Mouse (Mus musculus): Measurements from ENCODE around the gene Dcst2. TPM values are rescaled to one million over a fixed set of nuclear protein-coding genes. Genes with fewer than 3 reads are reported as not detected.

Dcst2 gene
- polyA plus RNA-seq, 1 experiment from 2014 or later = not detected

DNA sequence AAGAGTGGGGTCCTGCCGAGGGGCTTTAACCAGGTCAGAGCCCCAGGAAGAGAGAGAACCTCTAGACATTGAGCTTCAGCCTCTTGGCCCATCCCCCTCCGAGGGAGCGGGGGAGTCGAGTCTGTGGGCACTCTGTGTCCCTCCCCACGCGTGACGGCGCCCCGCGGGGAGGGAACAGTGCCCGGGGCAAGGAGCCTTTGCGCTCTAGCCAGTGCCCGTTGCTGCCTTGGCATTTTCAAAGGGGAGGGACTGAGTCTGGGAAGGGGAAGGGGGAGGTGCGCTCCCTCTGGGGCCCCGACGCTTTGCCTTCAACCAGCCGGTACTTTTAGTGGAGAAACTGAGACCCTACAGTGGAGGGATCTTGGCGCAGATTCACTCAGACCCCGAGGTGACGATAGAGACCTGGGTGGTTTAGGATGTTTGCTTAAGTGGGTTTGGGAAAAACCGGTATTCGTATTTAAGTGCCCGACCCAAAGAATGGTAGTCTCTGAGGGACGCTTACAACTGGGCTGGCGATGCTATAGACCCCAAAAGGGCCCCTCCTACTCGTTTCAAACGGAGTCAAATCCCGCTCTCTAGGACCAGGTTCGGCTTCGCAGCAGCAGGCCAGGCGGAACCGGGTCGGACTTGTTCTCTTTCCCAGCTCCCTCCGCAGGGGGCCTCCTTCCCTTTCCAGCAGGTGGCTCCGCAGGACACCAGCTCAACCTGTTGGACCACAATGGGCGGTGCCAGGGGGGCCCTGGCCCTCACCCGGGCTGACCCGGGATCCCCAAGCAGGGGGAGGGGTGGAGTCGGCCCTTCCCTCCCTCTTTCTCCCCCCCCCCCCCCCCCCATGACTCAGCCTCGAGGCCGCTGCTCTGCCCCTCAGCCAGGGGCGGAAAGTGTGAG is 32.5 kb downstream of the Dcst2 start, which contains the start of gene Zbtb7b:
TSS of gene Zbtb7b (minus strand) at position 771 of the 888 bp plus-strand sequence.
- Histone ChIP-seq H3K4me3 (ENCODE audit: low read length) (peak within 1 kb of the TSS; percentile 77), H3K9ac (ENCODE audit: low read length) (peak within 1 kb of the TSS; percentile 78), H3K27ac (ENCODE audit: low read length) (peak within 1 kb of the TSS; percentile 97), H3K4me1 (ENCODE audit: control insufficient read depth, insufficient read depth, low read length) (peaks cover 28% of the 10 kb centered on the region), H3K9me3 (replicated peaks; ENCODE audit: control insufficient read depth, low read length) (no peaks in the 10 kb centered on the region), H3K27me3 (ENCODE audit: control insufficient read depth, insufficient read depth, low read length) (no peaks in the 10 kb centered on the region), H3K36me3 (ENCODE audit: control insufficient read depth, insufficient read depth) (no peaks in the 10 kb centered on the region), H3K4me2 (ENCODE audit: low read depth, low read length) (peak within 1 kb of the TSS; percentile 90)
- WGBS = under 1% methylated on average over 40 of the region's 42 CpGs
- peak; percentile 61 for ATAC-seq (replicated peaks; ENCODE audit: extremely low read depth, insufficient read depth, low FRiP score)

DNA sequence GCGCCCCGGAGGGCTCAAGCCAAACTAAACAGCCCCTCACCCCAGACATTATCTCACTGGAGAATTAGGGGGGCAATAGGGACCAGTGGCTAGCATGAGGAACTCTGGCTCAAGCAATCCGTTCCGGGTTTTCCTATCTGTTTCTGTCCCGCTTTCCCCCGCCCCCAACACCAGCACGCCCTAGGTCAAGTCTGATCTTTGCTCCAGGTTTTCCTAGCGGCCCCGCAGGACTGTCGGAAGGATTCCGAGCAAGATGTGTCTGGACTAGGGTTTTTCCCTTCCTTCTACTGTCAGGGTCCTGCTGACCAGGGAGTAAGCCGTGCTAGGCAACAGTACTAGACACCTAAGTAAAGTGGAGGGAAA is 33.1 kb downstream of the Dcst2 start:
- WGBS = under 1% methylated on average over 11 of the region's 12 CpGs
- Histone ChIP-seq H3K4me2 (ENCODE audit: low read depth, low read length) (peak overlapping the region; percentile 90), H3K4me3 (ENCODE audit: low read length) (peak overlapping the region; percentile 77), H3K9ac (ENCODE audit: low read length) (peak overlapping the region; percentile 78), H3K27me3 (ENCODE audit: control insufficient read depth, insufficient read depth, low read length) (no peaks in the 10 kb centered on the region), H3K36me3 (ENCODE audit: control insufficient read depth, insufficient read depth) (no peaks in the 10 kb centered on the region), H3K27ac (ENCODE audit: low read length) (peak overlapping the region; percentile 97), H3K9me3 (replicated peaks; ENCODE audit: control insufficient read depth, low read length) (no peaks in the 10 kb centered on the region), H3K4me1 (ENCODE audit: control insufficient read depth, insufficient read depth, low read length) (peaks cover 28% of the 10 kb centered on the region)
- ATAC-seq (replicated peaks; ENCODE audit: extremely low read depth, insufficient read depth, low FRiP score) = peak; percentile 6

- H3K36me3 ChIP-seq (ENCODE audit: control insufficient read depth, insufficient read depth) = no peaks in the 10 kb centered on the region
- H3K27me3 ChIP-seq (ENCODE audit: control insufficient read depth, insufficient read depth, low read length) = no peaks in the 10 kb centered on the region
- no peaks in the 10 kb centered on the region for H3K9me3 ChIP-seq (replicated peaks; ENCODE audit: control insufficient read depth, low read length)
- H3K4me3 ChIP-seq (ENCODE audit: low read length) = peak overlapping the region; percentile 77
- peak overlapping the region; percentile 97 for H3K27ac ChIP-seq (ENCODE audit: low read length)
- WGBS = 5% methylated on average over 10 of the region's 10 CpGs
- H3K9ac ChIP-seq (ENCODE audit: low read length) = peak overlapping the region; percentile 78
- peak overlapping the region; percentile 90 for H3K4me2 ChIP-seq (ENCODE audit: low read depth, low read length)
- ATAC-seq (replicated peaks; ENCODE audit: extremely low read depth, insufficient read depth, low FRiP score) = no peak
- peaks cover 24% of the 10 kb centered on the region for H3K4me1 ChIP-seq (ENCODE audit: control insufficient read depth, insufficient read depth, low read length)
Measured at GRCm38 (mm10) chr3:89395419-89395805, 33.6 kb downstream of the Dcst2 start.

- H3K9ac ChIP-seq (ENCODE audit: low read length) = peak overlapping the region; percentile 74
- H3K9me3 ChIP-seq (replicated peaks; ENCODE audit: control insufficient read depth, low read length) = no peaks in the 10 kb centered on the region
- H3K4me1 ChIP-seq (ENCODE audit: control insufficient read depth, insufficient read depth, low read length) = peaks cover 18% of the 10 kb centered on the region
- no peaks in the 10 kb centered on the region for H3K36me3 ChIP-seq (ENCODE audit: control insufficient read depth, insufficient read depth)
- peak overlapping the region; percentile 97 for H3K27ac ChIP-seq (ENCODE audit: low read length)
- no peaks in the 10 kb centered on the region for H3K27me3 ChIP-seq (ENCODE audit: control insufficient read depth, insufficient read depth, low read length)
- no peak for ATAC-seq (replicated peaks; ENCODE audit: extremely low read depth, insufficient read depth, low FRiP score)
- peak overlapping the region; percentile 90 for H3K4me2 ChIP-seq (ENCODE audit: low read depth, low read length)
- peak overlapping the region; percentile 77 for H3K4me3 ChIP-seq (ENCODE audit: low read length)
- under 1% methylated on average over 44 of the region's 44 CpGs for WGBS
Measured at GRCm38 (mm10) chr3:89395806-89396653, 34.3 kb downstream of the Dcst2 start.

GRCm38 (mm10) chr3:89396654-89397005 is 34.9 kb downstream of the Dcst2 start:
- 0% methylated on average over 4 of the region's 4 CpGs for WGBS
- Histone ChIP-seq H3K4me3 (ENCODE audit: low read length) (peak overlapping the region; percentile 77), H3K9me3 (replicated peaks; ENCODE audit: control insufficient read depth, low read length) (no peaks in the 10 kb centered on the region), H3K36me3 (ENCODE audit: control insufficient read depth, insufficient read depth) (no peaks in the 10 kb centered on the region), H3K4me1 (ENCODE audit: control insufficient read depth, insufficient read depth, low read length) (peaks cover 15% of the 10 kb centered on the region), H3K9ac (ENCODE audit: low read length) (peak overlapping the region; percentile 74), H3K27ac (ENCODE audit: low read length) (peak overlapping the region; percentile 97), H3K4me2 (ENCODE audit: low read depth, low read length) (peak overlapping the region; percentile 90), H3K27me3 (ENCODE audit: control insufficient read depth, insufficient read depth, low read length) (no peaks in the 10 kb centered on the region)
- no peak for ATAC-seq (replicated peaks; ENCODE audit: extremely low read depth, insufficient read depth, low FRiP score)

- Histone ChIP-seq H3K27me3 (ENCODE audit: control insufficient read depth, insufficient read depth, low read length) (no peaks in the 10 kb centered on the region), H3K36me3 (ENCODE audit: control insufficient read depth, insufficient read depth) (peaks cover 24% of the 10 kb centered on the region), H3K9me3 (replicated peaks; ENCODE audit: control insufficient read depth, low read length) (no peaks in the 10 kb centered on the region), H3K4me1 (ENCODE audit: control insufficient read depth, insufficient read depth, low read length) (peaks cover 6% of the 10 kb centered on the region), H3K4me2 (ENCODE audit: low read depth, low read length) (no peak overlapping the region), H3K4me3 (ENCODE audit: low read length) (no peak overlapping the region), H3K9ac (ENCODE audit: low read length) (no peak overlapping the region), H3K27ac (ENCODE audit: low read length) (no peak overlapping the region)
- WGBS = 87% methylated on average over 7 of the region's 7 CpGs
- ATAC-seq (replicated peaks; ENCODE audit: extremely low read depth, insufficient read depth, low FRiP score) = no peak
Measured at GRCm38 (mm10) chr3:89401329-89401728, 39.6 kb downstream of the Dcst2 start.

DNA sequence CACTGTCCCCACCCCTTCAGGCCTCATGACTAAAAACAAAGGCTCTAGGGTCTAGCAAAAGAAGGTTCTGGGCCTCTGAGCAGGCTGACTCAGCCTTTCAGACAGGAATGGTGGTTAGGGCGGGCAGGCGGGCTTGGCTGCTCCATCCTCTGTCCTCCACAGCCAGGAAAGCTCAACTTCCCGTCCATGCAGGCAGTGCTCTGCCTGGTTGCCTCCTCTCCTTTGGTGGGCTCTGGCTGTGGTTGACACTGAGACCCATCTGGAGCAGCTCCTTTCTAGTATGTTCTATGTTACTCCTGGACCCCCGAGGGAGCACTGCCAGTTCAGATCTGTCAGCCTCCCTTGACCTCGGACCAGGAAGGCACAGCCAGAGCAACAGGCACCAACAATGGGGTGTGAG is 40.9 kb downstream of the Dcst2 start, which contains the start of gene Lenep:
TSS of gene Lenep (minus strand) at position 101 of the 400 bp plus-strand sequence.
- ATAC-seq (replicated peaks; ENCODE audit: extremely low read depth, insufficient read depth, low FRiP score) = no peak
- peaks cover 27% of the 10 kb centered on the region for H3K36me3 ChIP-seq (ENCODE audit: control insufficient read depth, insufficient read depth)
- H3K9ac ChIP-seq (ENCODE audit: low read length) = no peak within 1 kb of the TSS
- H3K4me3 ChIP-seq (ENCODE audit: low read length) = no peak within 1 kb of the TSS
- no peaks in the 10 kb centered on the region for H3K4me1 ChIP-seq (ENCODE audit: control insufficient read depth, insufficient read depth, low read length)
- no peak within 1 kb of the TSS for H3K4me2 ChIP-seq (ENCODE audit: low read depth, low read length)
- no peaks in the 10 kb centered on the region for H3K9me3 ChIP-seq (replicated peaks; ENCODE audit: control insufficient read depth, low read length)
- H3K27ac ChIP-seq (ENCODE audit: low read length) = no peak within 1 kb of the TSS
- H3K27me3 ChIP-seq (ENCODE audit: control insufficient read depth, insufficient read depth, low read length) = no peaks in the 10 kb centered on the region
- 78% methylated on average over 5 of the region's 5 CpGs for WGBS

- no peak for ATAC-seq (replicated peaks; ENCODE audit: extremely low read depth, insufficient read depth, low FRiP score)
- H3K4me1 ChIP-seq (ENCODE audit: control insufficient read depth, insufficient read depth, low read length) = peaks cover 7% of the 10 kb centered on the region
- no peaks in the 10 kb centered on the region for H3K9me3 ChIP-seq (replicated peaks; ENCODE audit: control insufficient read depth, low read length)
- H3K4me3 ChIP-seq (ENCODE audit: low read length) = no peak overlapping the region
- no peaks in the 10 kb centered on the region for H3K27me3 ChIP-seq (ENCODE audit: control insufficient read depth, insufficient read depth, low read length)
- no peak overlapping the region for H3K4me2 ChIP-seq (ENCODE audit: low read depth, low read length)
- WGBS = 87% methylated on average over 6 of the region's 6 CpGs
- H3K27ac ChIP-seq (ENCODE audit: low read length) = no peak overlapping the region
- no peak overlapping the region for H3K9ac ChIP-seq (ENCODE audit: low read length)
- peaks cover 27% of the 10 kb centered on the region for H3K36me3 ChIP-seq (ENCODE audit: control insufficient read depth, insufficient read depth)
Measured at GRCm38 (mm10) chr3:89406887-89407286, 45.1 kb downstream of the Dcst2 start.

- peaks cover 18% of the 10 kb centered on the region for H3K36me3 ChIP-seq (ENCODE audit: control insufficient read depth, insufficient read depth)
- no peaks in the 10 kb centered on the region for H3K27me3 ChIP-seq (ENCODE audit: control insufficient read depth, insufficient read depth, low read length)
- no peaks in the 10 kb centered on the region for H3K9me3 ChIP-seq (replicated peaks; ENCODE audit: control insufficient read depth, low read length)
- H3K4me2 ChIP-seq (ENCODE audit: low read depth, low read length) = no peak overlapping the region
- WGBS = 61% methylated on average over 16 of the region's 16 CpGs
- H3K9ac ChIP-seq (ENCODE audit: low read length) = no peak overlapping the region
- H3K27ac ChIP-seq (ENCODE audit: low read length) = no peak overlapping the region
- ATAC-seq (replicated peaks; ENCODE audit: extremely low read depth, insufficient read depth, low FRiP score) = no peak
- peaks cover 7% of the 10 kb centered on the region for H3K4me1 ChIP-seq (ENCODE audit: control insufficient read depth, insufficient read depth, low read length)
- no peak overlapping the region for H3K4me3 ChIP-seq (ENCODE audit: low read length)
Measured at GRCm38 (mm10) chr3:89408448-89408847, 46.7 kb downstream of the Dcst2 start.
